Mouse (Mus musculus) thymus, adult 2 months (tissue): Measurements from ENCODE around the gene Adgre5.

Experiments
- CTCF ChIP-seq: fragments of 200-500 bp; IDR thresholded peaks from 2 replicates; pipeline ENCODE4 v1.5.1; 2012; ENCODE audit warnings: mild to moderate bottlenecking, control low read depth, low read length, moderate library complexity, borderline replicate concordance; ENCODE audit not compliant: control insufficient read depth, poor library complexity, insufficient read depth; ENCODE audit errors: extremely low read depth
- POLR2A ChIP-seq: fragments of 200-500 bp; IDR thresholded peaks from 2 replicates; pipeline ENCODE4 v1.6.1; 2012; ENCODE audit warnings: mild to moderate bottlenecking, low read length, control low read depth, moderate library complexity; ENCODE audit not compliant: control insufficient read depth, poor library complexity, insufficient read depth; ENCODE audit errors: extremely low read depth

DNA sequence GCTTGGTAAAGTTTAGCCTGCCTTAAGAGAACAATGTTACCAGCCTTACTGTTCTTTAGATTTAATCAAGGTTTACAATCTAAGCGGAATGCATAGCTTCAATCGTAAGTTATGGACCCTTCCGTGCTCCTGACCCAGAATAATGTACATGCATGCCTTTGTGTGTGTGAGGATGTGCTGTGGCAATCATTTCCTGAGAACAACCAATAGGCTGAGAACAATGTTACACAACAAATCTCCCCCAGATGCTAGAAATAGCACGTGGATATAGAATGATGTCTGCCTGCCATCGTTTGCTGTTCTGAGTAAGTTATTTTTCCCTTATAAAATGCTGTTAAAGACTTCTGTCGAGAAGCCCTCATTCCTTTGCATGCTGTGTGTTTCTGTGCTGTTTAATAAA, 8.2 kb downstream of the Adgre5 start:
- no peak for TF ChIP-seq CTCF
- no peak for TF ChIP-seq POLR2A
